Mouse (Mus musculus): ENCODE data around the gene Ccdc40. TPM values are rescaled to one million over a fixed set of nuclear protein-coding genes. Genes with fewer than 3 reads are reported as not detected.

Ccdc40 gene
- polyA plus RNA-seq, 1 experiment from 2014 or later = 11.0 TPM

Other genes with a start within 250 kb of the Ccdc40 start
- not detected in 2 replicates for gene Enpp7, start 240.4 kb upstream of the Ccdc40 start, polyA plus RNA-seq (2014; fragmentation: Nextera tagmentation; extraction: Ambion mirVana)
- 19.2 and 22.1 TPM in 2 replicates for gene Cbx2, start 205.6 kb upstream of the Ccdc40 start, polyA plus RNA-seq (2014; fragmentation: Nextera tagmentation; extraction: Ambion mirVana)
- 12.8 and 15.0 TPM in 2 replicates for gene Cbx8, start 187.6 kb upstream of the Ccdc40 start, polyA plus RNA-seq (2014; fragmentation: Nextera tagmentation; extraction: Ambion mirVana)
- gene Cbx4, start 142.4 kb upstream of the Ccdc40 start, polyA plus RNA-seq (2014; fragmentation: Nextera tagmentation; extraction: Ambion mirVana) = 9.3 and 14.5 TPM in 2 replicates
- 24.6 and 35.8 TPM in 2 replicates for gene Tbc1d16, start 73 bp upstream of the Ccdc40 start, polyA plus RNA-seq (2014; fragmentation: Nextera tagmentation; extraction: Ambion mirVana)
- 28.3 and 45.5 TPM in 2 replicates for gene Gaa, start 39.3 kb downstream of the Ccdc40 start, polyA plus RNA-seq (2014; fragmentation: Nextera tagmentation; extraction: Ambion mirVana)
- gene Eif4a3, start 71.5 kb downstream of the Ccdc40 start, polyA plus RNA-seq (2014; fragmentation: Nextera tagmentation; extraction: Ambion mirVana) = 293 and 315 TPM in 2 replicates
- 0.09 and 0.15 TPM in 2 replicates for gene Card14, start 79.2 kb downstream of the Ccdc40 start, polyA plus RNA-seq (2014; fragmentation: Nextera tagmentation; extraction: Ambion mirVana)
- gene Sgsh, start 127.0 kb downstream of the Ccdc40 start, polyA plus RNA-seq (2014; fragmentation: Nextera tagmentation; extraction: Ambion mirVana) = 2.7 TPM in 2 replicates
- gene Slc26a11, start 127.0 kb downstream of the Ccdc40 start, polyA plus RNA-seq (2014; fragmentation: Nextera tagmentation; extraction: Ambion mirVana) = 2.5 and 3.8 TPM in 2 replicates
- gene Rnf213, start 164.5 kb downstream of the Ccdc40 start, polyA plus RNA-seq (2014; fragmentation: Nextera tagmentation; extraction: Ambion mirVana) = 1.3 and 1.5 TPM in 2 replicates

All from forebrain, embryonic 14.5 days (tissue).